Mouse (Mus musculus) adrenal gland, postnatal 10 days (tissue): ENCODE data around the gene Fut2. TPM values are rescaled to one million over a fixed set of nuclear protein-coding genes. Genes with fewer than 3 reads are reported as not detected.

ENCODE experiments used
- DNase-seq: peaks from one replicate; pipeline ENCODE4 v3.0.0; 2021; ENCODE audit warnings: mixed read lengths
- long read RNA-seq, 2 experiments: library from polyadenylated mRNA; stranded (forward); transcript quantifications; one replicate each; pipeline ENCODE4 v2.0.0; 2021
- total RNA-seq, 2 experiments: library from RNA; stranded (reverse); gene quantifications; 2 replicates each; pipeline ENCODE4 v1.2.3; 2021

Gene Fut2
- not detected for total RNA-seq
- long read RNA-seq, experiment 1: 0 reads
- long read RNA-seq, experiment 2: 0 reads

GRCm38 (mm10) chr7:45666161-45666560 is at the start of gene Fut2:
Fut2 (minus strand) TSS chr7:45666394.
- DNase-seq: no peak

DNA sequence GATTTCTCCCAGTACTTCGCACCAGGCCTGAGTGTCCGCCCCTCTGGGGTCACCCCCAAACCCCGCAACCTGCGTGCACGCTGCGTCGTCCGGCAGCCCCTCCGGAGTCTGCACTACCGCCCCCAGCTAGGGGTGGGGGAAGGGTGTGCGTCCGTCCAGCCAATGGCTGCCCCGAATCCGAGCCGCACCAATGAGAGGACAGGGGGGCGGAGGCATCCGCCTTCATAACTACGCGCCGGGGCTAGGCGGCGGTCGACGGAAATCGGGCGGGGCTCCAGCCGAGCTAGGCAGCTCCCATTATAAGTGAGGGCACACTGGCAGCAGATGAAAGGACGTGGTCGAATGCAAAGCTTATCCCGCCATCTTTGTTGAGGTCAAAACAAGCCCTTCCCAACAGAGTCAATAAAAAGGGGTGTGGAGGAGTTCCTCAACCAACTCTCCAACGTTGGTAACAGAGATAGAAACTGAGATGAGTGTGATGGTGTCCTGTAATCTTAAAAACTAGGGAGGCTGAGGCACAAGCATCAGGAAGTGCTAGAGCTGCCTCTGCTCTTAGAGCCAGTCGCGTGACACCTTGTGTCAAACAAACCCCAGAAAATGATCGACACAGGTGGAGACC is 49.0 kb upstream of the Fut2 start, which contains the start of gene Rpl18:
Gene Rpl18 (plus strand): TSS at position 368 of the 619 bp plus-strand sequence.
- peak; percentile 98 for DNase-seq

GRCm38 (mm10) chr7:45714630-45715089 is 48.5 kb upstream of the Fut2 start:
- no peak for DNase-seq

- no peak for DNase-seq
These were observed 47.8 kb upstream of the Fut2 start for GRCm38 (mm10) chr7:45713881-45714520.

- no peak for DNase-seq
These were observed 47.2 kb upstream of the Fut2 start for GRCm38 (mm10) chr7:45713396-45713795.

- DNase-seq: peak; percentile 84
These were observed 46.0 kb upstream of the Fut2 start for GRCm38 (mm10) chr7:45712022-45712757.

DNA sequence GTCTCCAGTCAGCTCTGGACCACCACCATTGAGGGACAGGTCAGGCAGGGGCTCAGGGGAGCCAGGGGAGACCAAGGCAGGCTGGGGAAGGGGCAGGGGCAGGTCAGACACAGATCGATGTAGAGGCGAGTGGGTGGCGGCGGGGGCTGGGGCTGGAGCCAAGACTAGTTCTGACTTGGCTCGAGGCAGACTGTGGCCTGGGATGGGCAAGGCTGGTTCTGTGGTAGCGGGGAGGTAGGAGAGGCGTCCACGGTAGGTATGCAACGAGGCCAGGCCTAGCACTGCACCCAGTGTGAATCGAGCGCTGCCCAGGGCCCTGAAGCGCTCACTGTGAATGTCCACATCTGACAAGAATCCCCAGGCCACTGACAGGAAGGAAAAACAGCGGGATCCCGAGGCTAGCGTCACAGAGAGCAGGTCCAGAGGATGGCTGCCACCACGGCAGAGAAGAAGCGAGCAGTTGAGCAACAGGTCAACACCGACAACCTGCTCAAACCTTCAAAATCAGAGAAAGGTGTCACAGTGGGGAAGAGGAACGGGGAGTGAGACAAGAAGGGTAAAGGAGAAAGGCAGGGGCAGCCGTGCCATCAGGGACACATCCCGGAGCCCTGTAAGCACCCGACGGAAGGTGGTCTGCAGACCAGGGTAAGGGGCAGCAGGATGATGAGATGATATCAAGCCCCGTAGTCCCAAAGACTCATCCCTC is 45.3 kb upstream of the Fut2 start:
- no peak for DNase-seq

DNA sequence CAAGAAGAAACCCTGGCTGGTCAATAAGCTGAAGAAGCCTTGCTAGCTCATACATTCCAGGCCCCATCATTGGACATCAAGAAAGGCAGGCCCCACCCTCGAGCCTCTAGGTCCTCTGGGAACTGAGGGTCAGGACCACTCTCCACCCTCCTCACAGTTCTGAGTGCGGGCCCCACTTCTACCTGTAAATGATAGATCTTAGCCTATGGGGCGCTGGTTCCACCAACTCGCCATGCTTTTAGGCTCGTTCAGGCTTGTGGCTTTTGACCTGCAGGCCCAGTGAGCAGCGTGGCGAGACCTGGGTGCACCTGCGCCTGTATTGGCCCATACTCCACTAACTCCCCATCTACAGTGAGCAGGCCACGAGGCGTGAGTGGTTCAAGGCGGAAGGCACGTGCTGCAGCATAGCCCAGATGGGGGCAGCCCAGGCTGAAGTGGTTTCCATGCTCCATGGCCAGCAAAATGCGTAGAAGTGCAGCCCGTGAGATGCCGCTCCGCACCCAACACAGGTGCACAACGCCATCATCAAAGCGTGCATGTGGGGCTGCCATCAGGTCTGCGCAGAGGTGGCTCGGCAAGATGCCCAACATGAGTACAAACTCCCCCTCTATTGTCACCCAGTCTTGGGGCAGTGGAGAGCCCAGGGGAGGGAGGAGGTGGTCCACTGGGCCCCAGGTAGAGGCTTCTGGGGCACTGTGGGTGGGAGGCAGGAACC is 44.4 kb upstream of the Fut2 start:
- no peak for DNase-seq

DNA sequence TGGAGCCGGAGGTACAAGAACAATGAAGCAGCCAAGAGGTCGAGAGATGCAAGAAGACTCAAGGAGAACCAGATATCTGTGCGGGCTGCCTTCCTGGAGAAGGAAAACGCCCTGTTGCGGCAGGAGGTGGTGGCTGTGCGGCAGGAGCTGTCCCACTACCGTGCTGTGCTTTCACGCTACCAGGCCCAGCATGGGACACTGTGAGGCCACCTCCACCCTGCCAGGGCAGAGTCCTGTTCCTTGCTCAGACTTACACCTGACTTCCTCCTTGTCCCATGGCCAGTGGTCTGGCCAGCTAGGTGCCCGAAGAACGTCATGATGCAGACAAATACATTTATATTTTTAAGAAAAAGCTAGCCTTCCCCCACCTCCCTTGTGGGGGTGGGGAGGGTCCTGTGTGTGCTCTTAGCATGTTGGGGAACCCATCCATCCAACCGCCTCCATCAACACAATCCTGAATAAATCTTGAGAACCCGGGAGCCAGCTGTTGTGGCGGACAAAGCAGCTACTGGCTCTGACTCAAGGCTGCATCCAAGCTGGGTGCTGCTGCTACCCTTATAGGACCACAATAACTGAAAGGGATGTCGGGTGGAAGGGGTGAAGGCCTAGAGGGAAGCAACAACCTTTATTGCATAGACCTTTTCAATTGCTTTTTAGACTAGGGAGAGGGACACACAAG is 43.6 kb upstream of the Fut2 start:
- DNase-seq: no peak

DNA sequence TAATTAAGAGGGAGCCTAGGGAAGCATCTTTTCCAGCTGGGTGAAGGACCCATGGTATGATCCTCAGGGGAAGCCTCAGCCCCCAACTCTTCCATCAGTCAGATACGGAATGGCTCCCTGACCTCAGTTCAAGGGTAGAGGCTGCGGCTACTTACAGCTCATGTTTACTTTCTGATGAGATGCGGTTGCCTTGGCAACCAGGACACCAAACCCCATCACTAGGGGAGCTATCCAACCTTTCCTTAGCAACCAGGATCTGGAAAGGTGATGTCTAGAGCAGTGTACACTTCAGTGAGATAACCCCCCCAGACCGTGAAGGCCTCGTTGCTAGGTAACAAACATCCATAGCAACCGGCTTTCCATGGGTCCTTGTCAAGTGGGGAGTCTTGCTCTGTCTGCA is 42.8 kb upstream of the Fut2 start:
- DNase-seq: no peak

DNA sequence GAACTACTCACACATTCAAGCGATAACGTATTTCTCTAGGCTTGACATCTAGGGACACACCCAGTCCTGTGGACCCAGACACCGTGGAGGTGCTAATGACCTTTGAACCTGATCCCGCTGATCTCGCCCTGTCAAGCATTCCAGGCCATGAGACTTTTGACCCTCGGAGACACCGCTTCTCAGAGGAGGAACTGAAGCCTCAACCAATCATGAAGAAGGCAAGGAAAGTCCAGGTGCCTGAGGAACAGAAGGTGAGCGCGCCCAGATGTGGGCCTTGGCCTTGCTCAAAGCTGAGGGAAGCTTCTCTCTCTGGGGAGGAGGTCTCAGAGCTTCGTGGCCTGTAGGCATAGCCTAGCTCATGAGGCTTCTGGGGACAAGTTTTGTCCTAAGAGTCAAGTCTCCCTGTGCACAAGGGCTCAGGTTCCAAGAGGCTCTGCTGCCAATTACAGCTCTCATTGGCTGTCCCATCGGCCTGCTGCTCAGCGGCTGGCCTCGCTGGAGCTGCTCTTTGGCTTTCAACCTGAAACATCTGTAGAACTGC is 42.1 kb upstream of the Fut2 start:
- no peak for DNase-seq

GRCm38 (mm10) chr7:45707375-45707967 is 41.3 kb upstream of the Fut2 start:
- DNase-seq: peak; percentile 98

DNA sequence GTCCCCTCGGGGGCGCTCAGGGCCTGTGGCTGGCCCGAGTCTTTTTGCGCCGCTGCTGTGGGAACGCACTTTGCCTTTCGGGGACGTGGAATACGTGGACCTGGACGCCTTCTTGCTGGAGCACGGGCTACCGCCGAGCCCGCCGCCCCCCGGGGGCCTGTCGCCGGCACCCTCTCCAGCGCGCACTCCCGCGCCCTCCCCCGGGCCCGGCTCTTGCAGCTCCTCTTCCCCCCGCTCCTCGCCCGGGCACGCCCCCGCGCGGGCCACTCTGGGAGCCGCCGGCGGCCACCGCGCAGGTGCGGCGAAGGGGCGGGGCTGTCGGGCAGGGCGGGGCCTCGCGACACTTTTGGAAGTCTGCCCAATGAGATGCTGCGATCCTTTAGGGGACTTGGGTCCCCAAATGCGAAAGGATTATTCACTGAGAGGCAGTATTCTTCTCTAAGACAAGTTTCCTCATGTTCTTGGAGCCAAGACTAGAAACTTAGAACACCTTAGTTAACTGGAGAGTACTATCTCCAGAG is 40.6 kb upstream of the Fut2 start:
- DNase-seq: peak; percentile 96

DNA sequence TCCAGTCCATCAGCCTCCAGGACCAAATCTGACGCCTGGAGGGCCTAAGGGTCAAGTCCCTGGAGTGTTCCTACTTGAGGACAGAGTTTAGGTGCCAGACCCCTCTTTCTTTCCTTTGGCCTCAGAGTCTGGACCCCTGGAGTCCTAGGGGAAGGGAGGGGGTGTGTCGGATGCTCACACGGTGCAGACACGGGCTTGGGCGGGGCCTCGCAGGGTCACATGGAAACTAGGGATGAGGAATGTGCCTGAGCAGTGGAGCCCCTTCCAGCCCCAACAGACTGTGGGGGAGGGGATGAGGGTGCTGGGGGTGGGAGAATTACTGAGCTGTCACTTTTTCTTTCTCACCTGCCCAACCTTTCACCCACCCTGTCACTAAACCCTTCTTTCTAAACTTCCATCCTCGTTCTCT is 39.7 kb upstream of the Fut2 start:
- peak; percentile 90 for DNase-seq

GRCm38 (mm10) chr7:45705443-45705864 is 39.3 kb upstream of the Fut2 start:
- DNase-seq: peak; percentile 53

GRCm38 (mm10) chr7:45704730-45705442 is 38.7 kb upstream of the Fut2 start, which contains the start of gene Dbp:
Dbp (plus strand) TSS chr7:45705088.
- peak; percentile 98 for DNase-seq

DNA sequence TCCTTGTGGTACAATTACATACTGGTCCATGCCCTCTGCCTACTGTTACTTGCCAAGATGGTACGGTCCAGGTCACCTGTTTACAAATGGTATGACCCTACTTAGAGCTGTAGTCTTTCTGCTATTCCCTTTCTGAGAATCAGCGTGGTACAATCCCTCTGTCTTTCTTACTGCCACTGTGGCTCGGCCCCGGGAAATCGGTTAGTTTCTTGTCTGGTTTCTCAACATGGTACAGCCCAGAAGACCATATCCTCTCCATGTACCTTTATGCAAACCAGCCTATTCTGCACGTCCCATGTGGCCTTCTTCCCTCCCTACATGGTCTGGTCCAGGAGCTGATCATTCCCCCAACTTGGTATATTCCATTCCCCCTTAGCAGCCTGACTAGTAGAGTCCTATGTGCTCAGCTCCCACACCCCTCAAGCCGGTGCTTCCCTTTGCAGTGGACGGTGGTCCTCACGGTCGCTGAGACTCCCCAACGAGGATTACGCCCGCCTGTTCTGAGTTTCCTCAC is 37.9 kb upstream of the Fut2 start:
- peak; percentile 70 for DNase-seq

DNA sequence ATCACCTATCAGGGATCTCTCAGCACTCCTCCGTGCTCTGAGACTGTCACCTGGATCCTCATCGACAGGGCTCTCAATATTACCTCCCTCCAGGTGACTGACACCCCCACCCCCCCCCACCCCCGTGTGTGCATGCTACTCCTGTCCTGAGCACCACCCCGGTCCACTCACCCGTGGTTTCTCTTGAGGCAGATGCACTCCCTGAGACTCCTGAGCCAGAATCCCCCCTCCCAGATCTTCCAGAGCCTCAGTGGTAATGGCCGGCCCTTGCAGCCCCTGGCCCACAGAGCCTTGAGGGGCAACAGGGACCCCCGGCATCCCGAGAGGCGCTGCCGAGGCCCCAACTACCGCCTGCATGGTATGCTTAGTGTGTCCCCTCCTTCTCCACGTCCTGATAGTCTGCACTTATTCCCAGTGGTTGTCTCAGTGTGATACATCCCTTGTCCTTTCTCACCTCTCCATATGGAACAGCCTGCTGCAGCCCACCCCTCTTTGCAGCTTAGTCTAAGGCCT is 37.4 kb upstream of the Fut2 start:
- DNase-seq: peak; percentile 3
